Mouse (Mus musculus) fat pad, adult 2 months (tissue): Measurements from ENCODE around the gene Mplkip.

ENCODE experiments used
- DNase-seq: peaks from one replicate; pipeline ENCODE4 v3.0.0-alpha.2; 2011; ENCODE audit warnings: low read depth, low spot score; ENCODE audit errors: extremely low read depth

The Mplkip gene

GRCm38 (mm10) chr13:17694911-17695699 is at the start of gene Mplkip, which contains the start of gene Sugct:
Mplkip (plus strand) TSS chr13:17695192.
Sugct (minus strand) TSS chr13:17695553.
- peak; percentile 81 for DNase-seq

DNA sequence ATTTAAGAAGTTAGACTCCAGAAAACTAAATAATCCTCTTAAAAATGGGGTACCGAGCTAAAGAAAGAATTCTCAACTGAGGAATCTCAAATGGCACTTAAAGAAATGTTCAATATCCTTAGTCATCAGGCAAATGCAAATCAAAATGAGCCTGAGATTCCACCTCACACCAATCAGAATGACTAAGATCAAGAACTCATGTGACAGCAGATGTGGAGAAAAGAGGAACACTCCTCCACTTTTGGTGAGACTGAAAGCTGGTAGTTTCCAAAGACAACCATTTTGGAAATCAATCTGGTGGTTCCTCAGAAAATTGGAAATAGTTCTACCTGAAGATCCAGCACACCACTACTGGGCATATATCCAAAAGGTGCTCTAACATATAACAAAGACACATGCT is 27.6 kb upstream of the Mplkip start:
- DNase-seq, result no peak

GRCm38 (mm10) chr13:17671122-17671521 is 23.9 kb upstream of the Mplkip start:
- DNase-seq, result no peak

- no peak for DNase-seq
Observed at GRCm38 (mm10) chr13:17689461-17689860, 5.5 kb upstream of the Mplkip start.

DNA sequence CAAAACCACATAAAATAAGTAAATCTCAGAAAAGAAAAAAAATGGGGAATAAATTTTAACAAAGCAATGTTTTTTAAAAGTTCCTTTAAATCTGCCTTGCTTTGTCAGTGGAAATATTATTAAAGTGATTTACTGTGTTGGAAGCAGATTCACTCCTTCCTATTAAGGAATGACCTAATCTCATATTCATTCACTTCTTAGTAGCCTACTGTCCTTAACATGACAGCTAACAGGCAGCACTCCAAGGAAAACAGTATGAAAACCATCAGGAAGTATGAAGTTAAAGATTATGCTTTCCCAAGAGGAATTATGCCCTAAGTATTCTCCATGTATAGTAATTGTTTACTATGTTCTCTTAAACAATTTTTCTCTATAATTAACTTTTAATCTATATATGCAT is 4.3 kb upstream of the Mplkip start:
- no peak for DNase-seq

- DNase-seq, result no peak
Observed at GRCm38 (mm10) chr13:17691436-17691835, 3.6 kb upstream of the Mplkip start.

DNA sequence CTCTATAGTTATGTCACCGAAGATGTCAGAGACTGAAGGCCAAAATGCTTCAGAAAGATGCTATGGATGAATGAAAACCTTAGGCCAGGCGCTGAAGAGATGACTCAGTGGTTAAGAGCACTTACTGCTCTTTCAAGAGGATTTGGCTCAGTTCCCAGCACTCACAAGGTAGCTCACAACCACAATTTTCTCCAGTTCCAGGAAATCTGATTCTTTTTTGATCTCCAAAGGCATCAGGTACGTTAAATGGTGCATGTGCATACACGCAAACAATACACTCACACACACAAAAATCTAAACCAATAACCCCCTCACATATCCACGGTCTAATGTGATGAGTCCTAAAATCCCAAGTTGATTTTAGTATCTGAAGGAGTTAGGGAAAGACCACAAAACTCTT is 1.2 kb upstream of the Mplkip start:
- DNase-seq, result no peak

DNA sequence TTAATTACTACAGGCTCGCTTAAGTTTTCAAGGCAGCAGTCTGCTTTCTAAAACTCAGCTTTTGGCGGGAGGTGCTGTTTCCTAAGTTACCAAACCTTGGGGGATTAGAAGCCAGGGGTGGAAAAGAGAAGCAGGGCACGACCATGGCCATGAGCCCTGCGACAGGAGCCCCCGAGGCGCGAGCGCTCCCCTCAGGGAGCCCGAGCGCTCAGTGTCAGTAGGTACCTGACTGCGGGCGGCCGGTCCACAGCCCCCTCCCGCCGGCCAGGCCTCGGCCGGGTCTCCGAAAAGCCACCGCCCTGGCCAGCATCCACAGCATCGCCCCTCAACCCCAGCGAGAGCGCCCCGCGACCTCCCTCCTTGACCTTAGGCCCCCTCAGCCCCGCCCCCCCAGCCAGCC is 578 bp upstream of the Mplkip start:
- DNase-seq, result no peak

DNA sequence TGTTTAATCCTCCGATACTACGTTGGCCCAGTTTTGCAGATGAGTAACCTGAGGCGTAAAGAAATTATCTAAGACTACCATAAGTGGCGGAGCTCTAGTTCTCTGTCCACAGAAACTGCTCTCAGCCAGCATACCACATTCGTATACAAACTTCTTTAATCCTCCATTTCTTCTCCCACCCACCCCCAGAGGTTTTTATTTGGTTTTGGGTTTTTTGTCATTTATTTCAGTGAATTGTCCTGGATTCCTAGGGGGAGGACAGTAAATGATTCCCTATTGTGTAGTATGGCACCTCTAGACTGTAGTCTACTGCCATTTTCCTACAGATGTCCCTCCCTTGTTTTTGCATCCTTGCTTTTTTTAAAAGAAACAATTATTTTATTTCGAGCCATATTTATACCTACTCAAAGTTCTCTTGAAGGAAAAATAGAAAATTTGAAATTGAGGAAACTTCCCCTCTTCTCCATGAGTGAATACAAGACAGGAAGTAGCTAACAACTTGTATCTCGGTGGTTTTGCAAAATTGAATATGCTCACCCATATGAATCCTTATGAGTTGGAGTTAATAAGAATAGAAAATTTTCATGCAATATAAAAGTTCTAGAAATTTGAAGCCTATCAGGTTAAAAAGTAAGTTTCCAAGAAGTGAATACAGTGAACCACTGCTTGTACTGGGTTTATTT is 1.0 kb downstream of the Mplkip start:
- no peak for DNase-seq

DNA sequence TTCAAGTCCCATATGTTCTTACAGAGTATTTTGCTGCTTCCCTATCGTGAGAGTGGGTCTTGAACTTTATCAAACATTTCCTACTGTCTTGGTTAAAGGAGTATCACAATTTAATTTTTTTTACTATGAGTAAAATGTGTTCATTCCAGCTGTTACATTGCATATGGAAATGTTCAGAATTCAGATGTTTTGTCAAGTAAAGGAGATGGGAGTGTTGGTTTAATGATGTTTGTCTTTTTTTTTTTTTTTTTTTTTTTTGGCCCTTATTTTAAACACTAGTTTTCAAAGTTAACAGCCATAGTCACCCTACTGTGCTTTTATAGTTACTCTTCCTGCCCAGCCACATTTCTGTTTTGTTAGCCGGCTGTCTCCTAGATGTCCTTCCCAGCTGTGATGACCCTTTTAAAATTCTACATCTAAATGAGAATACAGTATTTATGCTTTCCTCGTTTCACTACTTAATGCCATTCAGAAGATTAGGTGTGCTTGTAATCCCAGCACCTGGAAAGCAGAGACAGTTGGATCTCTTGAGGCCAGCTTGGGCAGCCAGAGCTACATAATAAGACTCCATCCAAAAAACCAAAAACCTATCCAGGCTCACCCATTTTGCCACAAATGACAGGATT is 5.2 kb downstream of the Mplkip start:
- DNase-seq, result no peak

DNA sequence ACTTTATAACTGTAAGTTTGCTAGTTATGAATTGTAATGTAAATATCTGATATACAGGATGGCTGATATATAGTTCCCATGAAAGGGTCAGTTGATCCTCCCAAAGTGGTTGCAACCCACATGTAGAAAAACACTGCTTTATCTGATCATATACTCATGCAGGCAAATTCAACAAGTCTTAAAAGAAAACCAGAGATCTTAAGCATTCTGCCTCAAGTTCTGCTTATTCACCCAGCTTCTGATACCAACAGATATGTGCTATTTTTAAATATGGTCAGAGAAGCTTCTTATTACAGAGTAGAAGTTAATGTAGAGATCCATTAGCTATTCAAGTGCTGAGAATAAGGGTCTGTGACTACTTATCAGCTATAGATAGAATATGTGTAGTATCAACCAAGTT is 6.3 kb downstream of the Mplkip start:
- DNase-seq, result no peak

DNA sequence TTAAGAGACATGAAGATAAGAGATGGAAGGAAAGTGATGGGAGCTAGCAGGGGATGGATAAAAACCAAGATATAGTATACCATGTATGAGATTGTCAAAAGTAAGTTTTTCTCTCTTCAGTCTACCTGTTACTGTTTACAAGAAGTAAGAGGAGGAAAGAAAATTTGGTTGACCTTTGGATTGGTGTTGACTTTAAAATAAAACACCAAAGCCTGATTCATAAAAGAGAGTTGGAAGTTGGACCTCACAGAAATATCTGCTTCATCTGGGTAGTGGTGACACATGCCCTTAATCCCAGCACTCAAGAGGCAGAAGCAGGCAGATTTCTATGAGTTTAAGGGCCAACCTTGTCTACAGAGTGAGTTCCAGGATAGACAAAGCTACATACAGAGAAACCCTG is 7.3 kb downstream of the Mplkip start:
- DNase-seq, result no peak

GRCm38 (mm10) chr13:17705188-17705826 is 10.3 kb downstream of the Mplkip start:
- DNase-seq, result no peak

DNA sequence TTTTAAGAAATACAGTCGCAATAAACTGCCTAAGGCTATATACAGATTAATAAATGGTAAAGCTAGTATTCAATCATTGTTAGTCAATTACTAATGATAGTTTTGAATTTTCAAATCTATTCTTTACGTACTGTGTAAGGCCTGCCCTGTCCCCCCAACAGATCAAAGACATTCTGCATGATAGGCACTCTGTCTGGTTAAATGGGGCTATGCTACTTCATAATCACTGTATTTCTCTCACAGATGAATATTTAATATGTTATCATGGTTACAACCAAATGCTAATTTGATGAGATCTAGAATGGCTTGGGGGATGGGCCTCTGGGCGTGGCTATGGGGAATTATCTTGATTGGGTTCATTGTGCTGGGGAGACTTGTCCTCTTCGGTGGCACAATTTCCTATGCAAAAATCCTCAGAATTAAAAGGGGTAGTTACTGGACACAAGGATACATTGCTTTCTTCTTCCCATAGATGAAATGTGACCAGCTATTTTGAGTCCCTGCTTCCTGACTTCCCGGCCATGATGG is 13.9 kb downstream of the Mplkip start:
- DNase-seq, result no peak

- no peak for DNase-seq
Observed at GRCm38 (mm10) chr13:17717357-17717756, 22.4 kb downstream of the Mplkip start.

- no peak for DNase-seq
Observed at GRCm38 (mm10) chr13:17727922-17728321, 32.9 kb downstream of the Mplkip start.

- DNase-seq, result no peak
Observed at GRCm38 (mm10) chr13:17728798-17729197, 33.8 kb downstream of the Mplkip start.
